9 mouse cellular contexts compared by ENCODE assay signal in genomic region chr11:86852534-86853054, GRCm38 (mm10). TPM values are rescaled to one million over a fixed set of nuclear protein-coding genes. Genes with fewer than 3 reads are reported as not detected.
A peak's percentile ranks its signal among the peaks of the same experiment; 100 is the strongest.
DNase-seq lines count a peak whose midpoint lies in the region; ATAC-seq lines count a peak whose summit lies in the region.
"Had no signal": no experiment of that assay in that cellular context is flagged by ENCODE, and none has a peak within 500 bp of the region (broad histone marks: within the 10 kb centered on the region; RNA-seq: fewer than 3 reads in every experiment).

No protein-coding gene starts in this region.

- no peaks in the 10 kb centered on the region for H3K9me3 ChIP-seq in heart, embryonic 13.5 days
- H3K9me3 ChIP-seq in limb, embryonic 13.5 days = no peaks in the 10 kb centered on the region

- intact Hi-C loops in heart, postnatal 25 days (cut with DNase I) = no loop called here

- H3K36me3 ChIP-seq in heart, embryonic 13.5 days = no peaks in the 10 kb centered on the region
- no peaks in the 10 kb centered on the region for H3K36me3 ChIP-seq in limb, embryonic 13.5 days

- H3K9ac ChIP-seq in heart, embryonic 13.5 days = no peak overlapping the region
- H3K9ac ChIP-seq in limb, embryonic 13.5 days = no peak overlapping the region

- no peak overlapping the region for H3K4me3 ChIP-seq in heart, embryonic 13.5 days
- H3K4me3 ChIP-seq in limb, embryonic 13.5 days = peak overlapping the region; percentile 1; the same call in 1 of the 2 replicates
- H3K4me3 ChIP-seq: erythroblast, embryonic 14.5 days had no signal

- no peak overlapping the region for H3K27ac ChIP-seq in heart, embryonic 13.5 days (replicated peaks)
- peak overlapping the region; percentile 56; the same call in 1 of the 2 replicates for H3K27ac ChIP-seq in limb, embryonic 13.5 days

- no peaks in the 10 kb centered on the region for H3K27me3 ChIP-seq in heart, embryonic 13.5 days (replicated peaks)
- no peaks in the 10 kb centered on the region for H3K27me3 ChIP-seq in limb, embryonic 13.5 days

- peaks cover 15% of the 10 kb centered on the region for H3K4me1 ChIP-seq in heart, embryonic 13.5 days
- H3K4me1 ChIP-seq in limb, embryonic 13.5 days = peaks cover 18% of the 10 kb centered on the region

- DNase-seq in heart, postnatal 25 days (ENCODE audit: low spot score) = no peak
- DNase-seq in 3T3-L1 (ENCODE audit: low read depth, low spot score) = peak; percentile 98
- peak; percentile 57 to 62 for DNase-seq in cerebellum, postnatal 25 days
- DNase-seq in right cerebral cortex, postnatal 10 days (ENCODE audit: low spot score in 2 of 2) = no peak
- DNase-seq in urinary bladder, postnatal 4 days (ENCODE audit: low spot score in 2 of 2) = no peak

- no peak for ATAC-seq in heart, embryonic 13.5 days (ENCODE audit: extremely low read depth, insufficient number of reproducible peaks, low FRiP score, low TSS enrichment)
- no peak for ATAC-seq in limb, embryonic 13.5 days (ENCODE audit: low FRiP score, low read depth)
- ATAC-seq in CD4-positive, CD25-positive, alpha-beta regulatory T cell, adult 4 months = no peak

- H3K4me2 ChIP-seq in heart, embryonic 13.5 days = peak overlapping the region; percentile 9; the same call in 1 of the 2 replicates
- peak overlapping the region; percentile 51 for H3K4me2 ChIP-seq in limb, embryonic 13.5 days (replicated peaks)

- 60% methylated on average over 13 of the region's 13 CpGs for WGBS in heart, embryonic 13.5 days
- 22% methylated on average over 13 of the region's 13 CpGs for WGBS in limb, embryonic 13.5 days

RNA-seq across cellular contexts. Expression of gene Dhx40, which starts 45.0 kb away (rescaled TPM):
- polyA plus RNA-seq in heart, embryonic 13.5 days (2015; fragmentation: Nextera tagmentation; extraction: Ambion mirVana) = 13.5 and 14.0 TPM in 2 replicates
- total RNA-seq in heart, postnatal 25 days (2021) = 10 to 100 TPM; 17.8 to 18.0 TPM
- 30.0 and 30.2 TPM in 2 replicates for polyA plus RNA-seq in limb, embryonic 13.5 days (2015; fragmentation: Nextera tagmentation; extraction: Ambion mirVana)
- polyA plus RNA-seq in CD4-positive, CD25-positive, alpha-beta regulatory T cell, adult 4 months (2017; shearing (Covaris generic)) = 10 to 100 TPM; 23.6 to 24.4 TPM

Comparison
In these comparisons a context has a peak if more than half of its experiments do, and no peak if none do; other contexts are left out.
1. DNase-seq: peak in 3T3-L1 (single experiment) and cerebellum, postnatal 25 days (2 of 2); none in heart, postnatal 25 days (single experiment), right cerebral cortex, postnatal 10 days (0 of 2) and urinary bladder, postnatal 4 days (0 of 2).